8 mouse cellular contexts compared by ENCODE assay signal in the genomic region with DNA sequence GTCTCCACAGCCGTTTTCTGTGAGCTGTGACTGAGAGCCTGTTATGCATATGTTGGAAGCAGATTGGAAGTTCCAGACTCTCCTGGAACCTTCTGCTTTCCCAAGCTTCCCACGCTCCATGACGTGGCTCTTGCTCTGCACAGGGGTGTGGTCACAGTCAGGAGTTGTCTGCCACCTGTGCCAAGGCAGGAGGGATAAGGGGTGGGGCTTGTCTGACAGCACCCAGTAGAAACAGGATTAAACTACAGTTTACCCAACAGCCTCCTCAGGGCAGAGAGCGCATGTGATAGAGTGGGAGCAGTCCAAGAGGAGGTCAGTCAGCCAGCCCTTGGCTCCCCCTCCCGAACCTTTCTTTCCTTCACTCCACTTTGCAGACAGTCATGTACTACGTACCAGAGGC. TPM values are rescaled to one million over a fixed set of nuclear protein-coding genes. Genes with fewer than 3 reads are reported as not detected.
A peak's percentile ranks its signal among the peaks of the same experiment; 100 is the strongest.
DNase-seq lines count a peak whose midpoint lies in the region; ATAC-seq lines count a peak whose summit lies in the region.

No protein-coding gene starts in this region.

- no peak overlapping the region for H3K4me3 ChIP-seq in forebrain, embryonic 15.5 days
- H3K4me3 ChIP-seq in forebrain, embryonic 13.5 days = no peak overlapping the region

- WGBS in forebrain, embryonic 15.5 days = 69% methylated on average over 6 of the region's 6 CpGs
- 70% methylated on average over 6 of the region's 6 CpGs for WGBS in forebrain, embryonic 13.5 days

- no peak overlapping the region for H3K4me2 ChIP-seq in forebrain, embryonic 15.5 days (replicated peaks)
- H3K4me2 ChIP-seq in forebrain, embryonic 13.5 days = no peak overlapping the region

- no peaks in the 10 kb centered on the region for H3K27me3 ChIP-seq in forebrain, embryonic 15.5 days
- H3K27me3 ChIP-seq in forebrain, embryonic 13.5 days = no peaks in the 10 kb centered on the region

- ATAC-seq in forebrain, embryonic 15.5 days (replicated peaks) = no peak
- no peak for ATAC-seq in forebrain, embryonic 13.5 days

- H3K36me3 ChIP-seq in forebrain, embryonic 15.5 days = peaks cover 3% of the 10 kb centered on the region; the same call in 1 of the 2 replicates
- peaks cover 10% of the 10 kb centered on the region; the same call in 1 of the 2 replicates for H3K36me3 ChIP-seq in forebrain, embryonic 13.5 days (ENCODE audit: poor library complexity, severe bottlenecking)

- peaks cover 74% of the 10 kb centered on the region for H3K4me1 ChIP-seq in forebrain, embryonic 15.5 days
- H3K4me1 ChIP-seq in forebrain, embryonic 13.5 days = peaks cover 54% of the 10 kb centered on the region

- peak; percentile 72 for DNase-seq in adrenal gland, postnatal 10 days
- DNase-seq in heart, adult 8-10 months (ENCODE audit: low spot score) = peak; percentile 84
- DNase-seq in kidney, postnatal 14 days = peak; percentile 89
- peak; percentile 85 for DNase-seq in lung, postnatal 10 days
- DNase-seq in natural killer cell, adult 2 months (ENCODE audit: low spot score in 2 of 2) = no peak
- DNase-seq in B cell, adult 2 months = no peak

- no peaks in the 10 kb centered on the region for H3K9me3 ChIP-seq in forebrain, embryonic 15.5 days
- H3K9me3 ChIP-seq in forebrain, embryonic 13.5 days (replicated peaks) = no peaks in the 10 kb centered on the region

- no peak overlapping the region for H3K9ac ChIP-seq in forebrain, embryonic 15.5 days (replicated peaks)
- H3K9ac ChIP-seq in forebrain, embryonic 13.5 days = no peak overlapping the region

- H3K27ac ChIP-seq in forebrain, embryonic 15.5 days (replicated peaks) = peak overlapping the region; percentile 14; the same call in 1 of the 2 replicates
- H3K27ac ChIP-seq in forebrain, embryonic 13.5 days = no peak overlapping the region

RNA-seq across cellular contexts. Expression of a gene that starts 43.1 kb away (rescaled TPM):
- 32.2 and 34.2 TPM in 2 replicates for polyA plus RNA-seq in forebrain, embryonic 15.5 days (2015; fragmentation: Nextera tagmentation; extraction: Ambion mirVana)
- polyA plus RNA-seq in forebrain, embryonic 13.5 days (2015; fragmentation: Nextera tagmentation; extraction: Ambion mirVana) = 28.1 and 28.4 TPM in 2 replicates
- total RNA-seq in adrenal gland, postnatal 10 days (2021) = 10 to 100 TPM; 67.9 to 90.2 TPM
- total RNA-seq in heart, adult 8-10 months (2022) = 10 to 100 TPM; 40.0 to 70.3 (median 65.6) TPM

Comparison
In these comparisons a context has a peak if more than half of its experiments do, and no peak if none do; other contexts are left out.
1. DNase-seq: peak in adrenal gland, postnatal 10 days (single experiment), heart, adult 8-10 months (single experiment), kidney, postnatal 14 days (single experiment) and lung, postnatal 10 days (single experiment); none in natural killer cell, adult 2 months (0 of 2) and B cell, adult 2 months (0 of 2).